Mouse (Mus musculus) forebrain, embryonic 14.5 days (tissue): ENCODE data around the gene Ube2g1. TPM values are rescaled to one million over a fixed set of nuclear protein-coding genes. Genes with fewer than 3 reads are reported as not detected.

Experiments
- ATAC-seq: fragments of 200-750 bp; cut with Nextera tagmentation; 2 replicates; pipeline ENCODE4 v1.8.0; 2017; ENCODE audit warnings: mild to moderate bottlenecking, moderate library complexity
- DNase-seq: peaks from one replicate; pipeline ENCODE4 v3.0.0-alpha.2; 2015; ENCODE audit warnings: low spot score
- H3K27ac ChIP-seq: fragments of 300-500 bp; sonication (generic); 2 replicates; pipeline ENCODE4 v1.5.1; 2014; ENCODE audit warnings: low read depth, mild to moderate bottlenecking, control low read depth, low read length, moderate library complexity
- H3K27me3 ChIP-seq: fragments of 300-500 bp; sonication (generic); replicated peaks from 2 replicates; pipeline ENCODE4 v1.6.1; 2014; ENCODE audit warnings: low read length, control low read depth, mixed read lengths; ENCODE audit not compliant: control insufficient read depth, insufficient read depth
- H3K36me3 ChIP-seq: fragments of 300-500 bp; sonication (generic); 2 replicates; pipeline ENCODE4 v1.6.1; 2014; ENCODE audit warnings: low read length, control low read depth; ENCODE audit not compliant: control insufficient read depth, insufficient read depth
- H3K4me1 ChIP-seq: fragments of 300-500 bp; sonication (generic); 2 replicates; pipeline ENCODE4 v1.6.1; 2014; ENCODE audit warnings: antibody characterized with exemption, low read length, control low read depth; ENCODE audit not compliant: control insufficient read depth, insufficient read depth
- H3K4me2 ChIP-seq: fragments of 300-500 bp; sonication (generic); 2 replicates; pipeline ENCODE4 v1.6.1; 2014; ENCODE audit warnings: mild to moderate bottlenecking, control low read depth, low read length
- H3K4me3 ChIP-seq: fragments of 300-500 bp; sonication (generic); 2 replicates; pipeline ENCODE4 v1.5.1; 2014; ENCODE audit warnings: low read depth, low read length, control low read depth
- H3K9ac ChIP-seq: fragments of 300-500 bp; sonication (generic); 2 replicates; pipeline ENCODE4 v1.6.1; 2014; ENCODE audit warnings: mild to moderate bottlenecking, low read length, control low read depth, moderate library complexity
- H3K9me3 ChIP-seq: fragments of 300-500 bp; sonication (generic); replicated peaks from 2 replicates; pipeline ENCODE4 v1.6.1; 2016; ENCODE audit warnings: low read length, control low read depth, mixed read lengths; ENCODE audit not compliant: control insufficient read depth
- WGBS: fragments of 180-500 bp; shearing (Covaris S2); extraction: QIAGEN DNeasy Blood & Tissue Kit; methylation state at CpG from one replicate; pipeline ENCODE4 v1.1.7; 2014; 5-methylcytosine and 5-hydroxymethylcytosine counted together
- polyA plus RNA-seq: library from polyadenylated mRNA; unstranded; fragments of >200 nt; fragmentation: Nextera tagmentation; extraction: Ambion mirVana; gene quantifications from 2 replicates; pipeline ENCODE4 v1.2.1, GENCODE M21; 2014

Gene Ube2g1
- polyA plus RNA-seq, 1 experiment from 2014 or later, result 100 TPM

DNA sequence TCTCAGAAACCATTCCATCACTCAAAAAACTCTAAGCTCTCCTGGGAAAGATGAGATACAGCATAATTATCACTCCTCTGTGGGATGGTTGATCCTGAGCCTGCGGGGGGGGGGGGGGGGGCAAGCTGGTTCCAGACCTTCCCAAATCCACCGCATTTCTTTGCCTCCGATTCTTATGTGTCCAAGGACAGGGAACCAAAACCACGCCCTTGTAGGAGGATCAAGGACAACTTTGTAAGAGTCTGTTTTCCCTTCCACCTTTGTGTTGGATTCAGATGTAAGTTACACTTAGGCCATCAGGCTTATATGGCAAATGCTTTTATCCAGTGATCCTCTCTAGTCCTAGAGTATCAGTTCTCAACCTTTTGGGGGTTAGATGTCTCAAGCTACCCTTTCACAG lies 8.8 kb downstream of the Ube2g1 start:
- DNase-seq (no peak), ATAC-seq (no peak)
- 72% methylated on average over 4 of the region's 4 CpGs for WGBS
- Histone ChIP-seq H3K9ac (no peak overlapping the region), H3K4me1 (no peaks in the 10 kb centered on the region), H3K27ac (no peak overlapping the region), H3K9me3 (no peaks in the 10 kb centered on the region), H3K4me3 (no peak overlapping the region), H3K36me3 (no peaks in the 10 kb centered on the region; the same call in 1 of the 2 replicates), H3K4me2 (no peak overlapping the region), H3K27me3 (no peaks in the 10 kb centered on the region)

DNA sequence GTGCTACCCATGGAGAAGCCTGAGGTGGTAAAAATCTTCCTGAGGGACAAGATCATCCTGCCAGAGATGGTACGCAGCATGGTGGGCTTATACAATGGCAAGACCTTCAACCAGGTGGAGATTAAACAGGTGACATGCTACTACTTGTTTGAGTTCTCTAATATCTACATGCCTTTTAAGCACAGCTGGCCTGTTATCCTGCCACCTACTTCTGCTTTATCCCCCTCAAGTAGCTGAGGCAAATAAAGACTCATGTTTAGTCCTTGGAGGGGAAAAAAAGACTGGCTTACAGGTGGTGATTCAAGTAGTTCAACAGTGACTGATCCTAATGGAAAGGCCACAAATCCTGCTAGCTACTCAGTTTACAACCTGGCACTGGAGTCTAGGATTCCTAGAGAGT lies 11.4 kb downstream of the Ube2g1 start:
- no peaks in the 10 kb centered on the region for H3K27me3 ChIP-seq
- DNase-seq (no peak), ATAC-seq (no peak)
- no peaks in the 10 kb centered on the region for H3K4me1 ChIP-seq
- no peaks in the 10 kb centered on the region for H3K9me3 ChIP-seq
- H3K36me3 ChIP-seq, result no peaks in the 10 kb centered on the region; the same call in 1 of the 2 replicates
- H3K4me2 ChIP-seq, result no peak overlapping the region
- no peak overlapping the region for H3K27ac ChIP-seq
- no peak overlapping the region for H3K9ac ChIP-seq
- no peak overlapping the region for H3K4me3 ChIP-seq
- WGBS, result 95% methylated on average over 1 of the region's 1 CpGs

DNA sequence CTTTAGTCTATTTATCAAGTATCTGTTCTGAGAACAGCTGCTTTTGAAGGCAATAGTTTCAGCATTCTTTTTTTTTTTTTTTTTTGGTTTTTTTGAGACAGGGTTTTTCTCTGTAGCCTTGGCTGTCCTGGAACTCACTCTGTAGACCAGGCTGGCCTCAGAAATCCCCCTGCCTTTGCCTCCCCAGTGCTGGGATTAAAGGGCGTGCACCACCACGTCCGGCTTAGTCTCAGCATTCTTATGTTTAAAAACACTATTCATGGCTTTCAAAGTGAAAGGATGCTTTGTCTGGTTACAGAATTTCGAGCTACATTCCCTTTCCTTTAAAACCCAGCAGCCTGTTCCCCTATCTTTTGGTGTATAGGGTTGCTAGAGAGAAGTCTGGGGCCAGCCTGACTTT lies 35.6 kb downstream of the Ube2g1 start:
- no peak overlapping the region for H3K4me2 ChIP-seq
- ATAC-seq, result no peak
- H3K4me3 ChIP-seq, result no peak overlapping the region
- no peak overlapping the region for H3K27ac ChIP-seq
- 10% methylated on average over 4 of the region's 4 CpGs for WGBS
- H3K36me3 ChIP-seq, result no peaks in the 10 kb centered on the region
- H3K9me3 ChIP-seq, result peaks cover 3% of the 10 kb centered on the region; the same call in 1 of the 2 replicates
- no peak overlapping the region for H3K9ac ChIP-seq
- H3K4me1 ChIP-seq, result no peaks in the 10 kb centered on the region
- no peaks in the 10 kb centered on the region for H3K27me3 ChIP-seq
- DNase-seq, result no peak

DNA sequence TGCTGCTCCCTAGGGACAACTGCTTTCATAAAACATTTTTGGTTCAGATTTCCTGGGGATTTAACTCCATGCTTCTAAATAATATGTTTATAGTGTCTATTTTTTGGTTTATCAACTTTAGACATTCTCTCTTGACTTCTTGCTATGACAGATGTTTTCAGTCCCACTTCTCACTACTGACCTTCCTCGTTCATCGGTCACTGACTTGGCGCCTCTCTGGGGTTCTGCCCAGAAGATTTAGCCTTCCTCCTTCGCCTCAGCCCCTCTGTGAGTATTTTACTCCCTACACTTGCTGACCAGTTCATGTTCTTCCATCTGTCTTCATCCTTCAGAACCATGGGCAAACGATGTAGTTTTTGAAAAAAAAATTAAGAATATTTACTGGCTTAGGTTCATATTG lies 38.3 kb downstream of the Ube2g1 start:
- peaks cover 3% of the 10 kb centered on the region; the same call in 1 of the 2 replicates for H3K9me3 ChIP-seq
- no peak overlapping the region for H3K9ac ChIP-seq
- ATAC-seq, result no peak
- H3K27ac ChIP-seq, result no peak overlapping the region
- H3K4me2 ChIP-seq, result no peak overlapping the region
- WGBS, result 93% methylated on average over 5 of the region's 5 CpGs
- no peaks in the 10 kb centered on the region for H3K36me3 ChIP-seq
- DNase-seq, result no peak
- no peaks in the 10 kb centered on the region for H3K27me3 ChIP-seq
- H3K4me1 ChIP-seq, result no peaks in the 10 kb centered on the region
- H3K4me3 ChIP-seq, result no peak overlapping the region

DNA sequence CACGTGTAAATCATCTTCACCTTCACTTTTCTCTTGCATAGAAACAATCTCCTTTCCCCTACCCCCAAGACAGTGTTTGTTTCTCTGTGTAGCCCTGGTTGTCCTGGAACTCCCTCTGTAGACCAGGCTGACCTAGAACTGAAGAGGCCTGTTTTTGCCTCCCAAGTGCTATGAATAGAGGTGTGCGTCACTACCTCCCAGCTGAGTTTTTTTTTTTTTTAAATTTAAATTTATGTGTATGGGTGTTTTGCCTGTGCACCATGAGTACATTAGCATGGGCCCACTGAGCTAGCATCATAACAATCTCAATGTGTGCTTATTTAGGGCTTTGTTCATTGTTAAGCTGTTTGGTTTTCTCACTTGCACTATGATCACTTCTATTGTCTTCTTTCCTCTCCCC lies 43.3 kb downstream of the Ube2g1 start:
- DNase-seq (no peak), ATAC-seq (no peak)
- Histone ChIP-seq H3K36me3 (no peaks in the 10 kb centered on the region), H3K4me2 (no peak overlapping the region), H3K27me3 (no peaks in the 10 kb centered on the region), H3K27ac (no peak overlapping the region), H3K9me3 (no peaks in the 10 kb centered on the region), H3K4me1 (no peaks in the 10 kb centered on the region), H3K4me3 (no peak overlapping the region), H3K9ac (no peak overlapping the region)
- WGBS, result 85% methylated on average over 2 of the region's 2 CpGs

DNA sequence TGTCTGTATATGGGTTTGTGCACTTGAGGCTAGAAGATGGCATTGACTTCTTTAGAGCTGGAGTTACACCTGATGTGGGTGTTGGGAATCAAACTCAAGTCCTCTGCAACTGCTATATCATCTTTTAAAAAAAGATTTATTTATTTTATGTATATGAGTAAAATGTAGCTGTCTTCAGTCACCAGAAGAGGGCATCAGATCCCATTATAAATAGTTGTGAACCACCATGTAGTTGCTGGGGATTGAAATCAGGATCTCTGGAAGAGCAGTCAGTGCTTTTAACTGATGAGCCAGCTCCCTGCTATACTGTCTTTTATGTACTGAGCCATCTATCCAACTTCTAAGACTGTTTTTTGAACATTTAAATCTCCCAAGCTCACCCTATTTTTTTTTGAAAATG lies 52.8 kb downstream of the Ube2g1 start:
- 0 out of 2 replicates have a peak, but pooled peaks cover 2% of the 10 kb centered on the region for H3K9me3 ChIP-seq
- ATAC-seq (no peak), DNase-seq (no peak)
- H3K4me1 ChIP-seq, result no peaks in the 10 kb centered on the region
- no peak overlapping the region for H3K4me3 ChIP-seq
- H3K36me3 ChIP-seq, result no peaks in the 10 kb centered on the region
- H3K27me3 ChIP-seq, result no peaks in the 10 kb centered on the region
- H3K4me2 ChIP-seq, result no peak overlapping the region
- no peak overlapping the region for H3K27ac ChIP-seq
- H3K9ac ChIP-seq, result no peak overlapping the region

DNA sequence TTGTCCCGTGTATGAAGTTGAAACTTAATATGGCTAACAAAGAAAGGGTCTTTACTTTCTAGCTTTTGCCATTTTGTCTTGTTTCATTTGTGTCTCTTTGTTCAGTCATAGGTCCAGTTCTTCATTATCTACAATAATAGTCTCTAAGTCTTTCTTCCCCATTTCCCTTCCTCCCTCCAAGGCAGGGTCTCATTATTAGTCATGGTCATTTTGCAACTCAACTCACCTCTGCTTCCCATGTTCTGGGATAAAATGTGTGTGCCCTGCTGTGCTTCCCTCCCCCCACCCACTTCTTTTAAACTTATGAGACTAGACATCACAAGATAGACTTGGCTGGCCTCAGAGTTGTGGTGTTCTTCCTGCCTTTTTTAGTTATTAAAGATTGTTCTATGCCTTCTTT lies 53.3 kb downstream of the Ube2g1 start:
- DNase-seq (no peak), ATAC-seq (no peak)
- Histone ChIP-seq H3K27ac (no peak overlapping the region), H3K36me3 (no peaks in the 10 kb centered on the region), H3K9me3 (0 out of 2 replicates have a peak, but pooled peaks cover 2% of the 10 kb centered on the region), H3K9ac (no peak overlapping the region), H3K27me3 (no peaks in the 10 kb centered on the region), H3K4me3 (no peak overlapping the region), H3K4me2 (no peak overlapping the region), H3K4me1 (no peaks in the 10 kb centered on the region)
- WGBS, result 93% methylated on average over 1 of the region's 1 CpGs

DNA sequence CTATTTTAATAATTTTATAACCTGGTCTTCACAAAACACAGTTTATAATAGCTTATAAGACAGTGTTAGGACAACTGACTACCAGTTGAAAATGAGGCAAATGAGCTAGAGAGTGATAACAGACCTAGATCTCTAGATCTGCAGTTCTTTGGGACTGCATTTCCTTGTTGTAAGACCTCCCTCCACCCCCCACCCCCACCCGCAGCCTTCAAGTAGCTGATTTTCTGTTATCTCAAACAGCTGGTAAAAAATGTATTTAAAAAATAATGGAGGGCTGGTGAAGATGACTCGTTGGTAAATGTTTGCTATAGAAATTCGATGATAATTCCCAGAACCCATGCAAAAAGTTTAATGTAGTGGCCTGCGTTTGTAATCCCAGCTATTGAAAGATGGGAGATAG lies 57.6 kb downstream of the Ube2g1 start:
- H3K4me1 ChIP-seq, result no peaks in the 10 kb centered on the region
- H3K36me3 ChIP-seq, result no peaks in the 10 kb centered on the region
- ATAC-seq, result no peak
- WGBS, result 92% methylated on average over 4 of the region's 4 CpGs
- no peak overlapping the region for H3K4me3 ChIP-seq
- DNase-seq, result no peak
- no peak overlapping the region for H3K4me2 ChIP-seq
- H3K9me3 ChIP-seq, result no peaks in the 10 kb centered on the region
- H3K27me3 ChIP-seq, result no peaks in the 10 kb centered on the region
- H3K9ac ChIP-seq, result no peak overlapping the region
- no peak overlapping the region for H3K27ac ChIP-seq

DNA sequence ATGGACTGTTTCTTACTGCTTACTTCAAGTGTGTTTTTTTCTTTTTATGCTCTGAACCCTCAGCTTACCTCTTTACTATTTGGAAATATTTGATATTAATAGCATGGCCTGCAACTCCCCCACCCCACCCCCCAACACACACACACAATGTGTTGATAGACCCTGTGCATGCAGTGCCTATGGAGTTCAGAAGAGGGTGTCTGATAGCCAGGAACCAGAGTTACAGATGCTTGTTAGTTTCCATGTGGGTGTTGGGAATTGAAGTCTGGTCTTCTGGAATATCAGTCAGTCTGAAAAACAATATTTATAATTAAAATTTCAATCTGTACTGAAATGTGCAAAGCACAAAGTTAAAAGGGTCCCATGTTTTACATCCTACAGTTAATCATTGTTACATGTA lies 63.6 kb downstream of the Ube2g1 start:
- Histone ChIP-seq H3K4me3 (no peak overlapping the region), H3K4me1 (no peaks in the 10 kb centered on the region), H3K4me2 (no peak overlapping the region), H3K27ac (no peak overlapping the region), H3K9me3 (no peaks in the 10 kb centered on the region), H3K36me3 (no peaks in the 10 kb centered on the region), H3K27me3 (no peaks in the 10 kb centered on the region), H3K9ac (no peak overlapping the region)
- ATAC-seq, result no peak
- no peak for DNase-seq
